Mouse (Mus musculus) brain, embryonic 14.5 days (tissue): ENCODE results near the gene Bcor.

Experiments
- CTCF ChIP-seq: fragments of 200-500 bp; IDR thresholded peaks from 2 replicates; pipeline ENCODE4 v1.5.1; 2012; ENCODE audit warnings: inconsistent platforms, mild to moderate bottlenecking, moderate library complexity, borderline replicate concordance; ENCODE audit not compliant: insufficient read depth, insufficient read length; ENCODE audit errors: extremely low read depth
- POLR2A ChIP-seq: fragments of 200-500 bp; IDR thresholded peaks from 2 replicates; pipeline ENCODE4 v1.6.1; 2012; ENCODE audit warnings: mild to moderate bottlenecking, inconsistent platforms, borderline replicate concordance; ENCODE audit not compliant: poor library complexity, insufficient read depth, insufficient read length, severe bottlenecking; ENCODE audit errors: extremely low read depth

GRCm38 (mm10) chrX:12151996-12152904 lies 7.9 kb downstream of the Bcor start:
- no peak for TF ChIP-seq CTCF
- TF ChIP-seq POLR2A = no peak
